Mouse (Mus musculus) limb, embryonic 11.5 days (tissue): ENCODE data around the gene Lrrc4. TPM values are rescaled to one million over a fixed set of nuclear protein-coding genes. Genes with fewer than 3 reads are reported as not detected.

Experiments
- ATAC-seq: fragments of 200-750 bp; cut with Nextera tagmentation; 2 replicates; pipeline ENCODE4 v1.8.0; 2017; ENCODE audit warnings: low read depth; ENCODE audit not compliant: insufficient number of reproducible peaks, low FRiP score, low TSS enrichment
- DNase-seq: peaks from one replicate; pipeline ENCODE4 v3.0.0-alpha.2; 2015; ENCODE audit warnings: low spot score
- H3K27ac ChIP-seq: fragments of 300-500 bp; sonication (generic); replicated peaks from 2 replicates; pipeline ENCODE4 v1.5.1; 2014; ENCODE audit warnings: low read depth, mild to moderate bottlenecking, low read length
- H3K27me3 ChIP-seq: fragments of 300-500 bp; sonication (generic); 2 replicates; pipeline ENCODE4 v1.6.1; 2014; ENCODE audit warnings: mild to moderate bottlenecking, low read length, mixed read lengths; ENCODE audit not compliant: control insufficient read depth, insufficient read depth
- H3K36me3 ChIP-seq: fragments of 300-500 bp; sonication (generic); 2 replicates; pipeline ENCODE4 v1.6.1; 2014; ENCODE audit warnings: mild to moderate bottlenecking, low read length, moderate library complexity, mixed read lengths; ENCODE audit not compliant: control insufficient read depth, insufficient read depth
- H3K4me1 ChIP-seq: fragments of 300-500 bp; sonication (generic); 2 replicates; pipeline ENCODE4 v1.6.1; 2014; ENCODE audit warnings: low read length, mixed read lengths; ENCODE audit not compliant: control insufficient read depth, insufficient read depth
- H3K4me2 ChIP-seq: fragments of 300-500 bp; sonication (generic); 2 replicates; pipeline ENCODE4 v1.6.1; 2014; ENCODE audit warnings: low read depth, mild to moderate bottlenecking, moderate library complexity; ENCODE audit not compliant: severe bottlenecking
- H3K4me3 ChIP-seq: fragments of 300-500 bp; sonication (generic); 2 replicates; pipeline ENCODE4 v1.5.1; 2014; ENCODE audit warnings: low read depth, low read length
- H3K9ac ChIP-seq: fragments of 300-500 bp; sonication (generic); 2 replicates; pipeline ENCODE4 v1.6.1; 2014; ENCODE audit warnings: mild to moderate bottlenecking, low read length
- H3K9me3 ChIP-seq: fragments of 300-500 bp; sonication (generic); 2 replicates; pipeline ENCODE4 v1.6.1; 2016; ENCODE audit warnings: low read length; ENCODE audit not compliant: control insufficient read depth
- WGBS: fragments of 180-500 bp; shearing (Covaris S2); extraction: QIAGEN DNeasy Blood & Tissue Kit; methylation state at CpG from one replicate; pipeline ENCODE4 v1.1.7; 2014; 5-methylcytosine and 5-hydroxymethylcytosine counted together
- polyA plus RNA-seq: library from polyadenylated mRNA; unstranded; fragments of >200 nt; fragmentation: Nextera tagmentation; extraction: Ambion mirVana; gene quantifications from 2 replicates; pipeline ENCODE4 v1.2.1, GENCODE M21; 2014

Lrrc4 gene
- polyA plus RNA-seq, 1 experiment from 2014 or later: 0.48 TPM

DNA sequence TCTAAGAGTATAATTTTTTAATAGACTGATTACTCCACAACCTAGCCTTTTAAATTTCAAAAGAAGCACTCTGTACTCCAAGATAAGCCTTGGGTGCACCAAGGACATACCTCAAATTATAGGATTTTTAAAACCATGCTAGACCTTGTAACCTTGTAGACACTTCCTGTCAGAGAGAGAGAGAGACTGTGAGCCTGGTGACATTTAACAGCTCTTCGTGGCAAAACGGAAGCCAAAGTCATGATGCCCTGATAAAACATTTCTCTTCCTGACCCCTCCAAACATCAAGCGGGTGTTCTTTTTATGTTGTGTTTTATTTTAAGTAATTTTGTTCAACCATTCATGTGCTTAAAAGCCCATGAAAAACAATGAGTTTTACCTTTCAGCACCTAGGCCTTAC lies 39.7 kb downstream of the Lrrc4 start:
- Histone ChIP-seq H3K36me3 (no peaks in the 10 kb centered on the region), H3K27me3 (no peaks in the 10 kb centered on the region), H3K9me3 (no peaks in the 10 kb centered on the region), H3K4me1 (no peaks in the 10 kb centered on the region), H3K9ac (no peak overlapping the region), H3K4me3 (no peak overlapping the region), H3K27ac (no peak overlapping the region), H3K4me2 (no peak overlapping the region)
- DNase-seq: no peak
- 89% methylated on average over 3 of the region's 3 CpGs for WGBS
- no peak for ATAC-seq

DNA sequence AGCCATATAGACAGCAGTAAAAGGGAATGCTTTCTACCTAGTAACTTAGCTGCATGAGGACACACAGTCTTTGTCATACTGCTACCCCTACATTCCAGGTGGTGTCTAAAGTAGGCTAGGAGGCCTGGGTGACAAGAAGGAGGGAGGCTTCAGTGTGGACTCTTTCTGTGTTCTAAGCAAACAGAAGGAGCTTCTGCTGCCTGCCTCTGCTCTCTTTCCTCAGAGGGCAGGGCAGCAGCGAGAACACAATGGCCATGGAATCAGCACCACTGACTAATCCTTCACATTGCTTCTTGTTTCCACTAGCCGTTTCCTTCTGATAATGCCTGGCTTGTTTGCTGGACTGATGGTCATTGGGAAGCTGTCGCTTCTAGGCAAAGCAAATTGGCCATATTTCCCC lies 40.4 kb downstream of the Lrrc4 start:
- no peak for ATAC-seq
- H3K9ac ChIP-seq: no peak overlapping the region
- H3K27me3 ChIP-seq: no peaks in the 10 kb centered on the region
- H3K4me2 ChIP-seq: no peak overlapping the region
- no peak overlapping the region for H3K27ac ChIP-seq
- H3K9me3 ChIP-seq: no peaks in the 10 kb centered on the region
- no peak for DNase-seq
- no peaks in the 10 kb centered on the region for H3K36me3 ChIP-seq
- H3K4me3 ChIP-seq: no peak overlapping the region
- WGBS: 78% methylated on average over 3 of the region's 3 CpGs
- H3K4me1 ChIP-seq: no peaks in the 10 kb centered on the region

GRCm38 (mm10) chr6:28789685-28790084 lies 41.9 kb downstream of the Lrrc4 start:
- WGBS: 67% methylated on average over 4 of the region's 4 CpGs
- no peaks in the 10 kb centered on the region for H3K9me3 ChIP-seq
- no peak overlapping the region for H3K9ac ChIP-seq
- DNase-seq (no peak), ATAC-seq (no peak)
- no peak overlapping the region for H3K27ac ChIP-seq
- H3K27me3 ChIP-seq: no peaks in the 10 kb centered on the region
- H3K4me2 ChIP-seq: no peak overlapping the region
- H3K4me3 ChIP-seq: no peak overlapping the region
- H3K36me3 ChIP-seq: no peaks in the 10 kb centered on the region
- no peaks in the 10 kb centered on the region for H3K4me1 ChIP-seq

DNA sequence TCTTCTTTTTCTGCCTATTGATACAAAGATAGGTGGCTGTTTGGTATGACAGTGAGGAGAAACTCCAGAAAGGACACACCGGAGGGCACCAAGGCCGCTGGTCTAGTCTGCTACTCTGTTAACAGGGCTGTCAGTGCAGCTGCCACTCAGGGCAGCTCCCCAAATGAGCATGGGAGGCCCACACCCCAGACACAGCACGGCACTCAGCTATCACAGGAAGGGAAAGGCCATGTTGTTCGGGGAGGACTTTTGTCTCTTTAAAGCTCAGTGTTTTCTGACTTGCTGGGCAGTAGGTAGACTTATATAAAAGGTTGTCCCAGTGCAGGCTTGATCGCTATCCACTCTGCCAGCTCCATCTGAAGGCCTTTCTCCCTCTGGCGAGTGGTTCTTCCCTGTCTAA lies 44.4 kb downstream of the Lrrc4 start:
- Histone ChIP-seq H3K27me3 (no peaks in the 10 kb centered on the region), H3K36me3 (no peaks in the 10 kb centered on the region), H3K4me3 (no peak overlapping the region), H3K4me2 (no peak overlapping the region), H3K9ac (no peak overlapping the region), H3K4me1 (no peaks in the 10 kb centered on the region), H3K9me3 (no peaks in the 10 kb centered on the region), H3K27ac (no peak overlapping the region)
- WGBS: 69% methylated on average over 6 of the region's 6 CpGs
- DNase-seq: no peak
- ATAC-seq: no peak

DNA sequence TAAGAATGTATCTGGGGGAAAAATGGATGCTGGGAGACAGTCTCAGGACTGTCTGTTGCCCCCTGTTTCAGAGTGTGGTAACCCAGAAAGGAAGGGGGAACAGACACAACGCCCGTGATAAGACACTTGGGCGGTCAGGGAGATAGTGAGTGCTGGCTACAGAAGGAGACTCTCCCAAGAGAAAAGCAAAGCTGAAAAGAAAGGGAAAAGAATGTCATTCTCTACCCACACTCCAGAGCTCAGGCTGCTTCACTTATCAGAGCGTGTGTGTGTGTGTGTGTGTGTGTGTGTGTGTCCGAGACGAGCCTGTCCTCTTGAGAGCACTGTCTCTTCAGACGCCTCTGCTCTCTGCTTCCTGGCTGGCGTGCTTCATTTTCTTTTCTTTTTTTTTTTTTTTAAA lies 45.8 kb downstream of the Lrrc4 start:
- Histone ChIP-seq H3K36me3 (no peaks in the 10 kb centered on the region), H3K4me1 (no peaks in the 10 kb centered on the region), H3K27ac (no peak overlapping the region), H3K4me3 (no peak overlapping the region), H3K9ac (no peak overlapping the region), H3K9me3 (no peaks in the 10 kb centered on the region), H3K4me2 (no peak overlapping the region), H3K27me3 (no peaks in the 10 kb centered on the region)
- ATAC-seq (no peak), DNase-seq (no peak)
- 84% methylated on average over 8 of the region's 8 CpGs for WGBS

DNA sequence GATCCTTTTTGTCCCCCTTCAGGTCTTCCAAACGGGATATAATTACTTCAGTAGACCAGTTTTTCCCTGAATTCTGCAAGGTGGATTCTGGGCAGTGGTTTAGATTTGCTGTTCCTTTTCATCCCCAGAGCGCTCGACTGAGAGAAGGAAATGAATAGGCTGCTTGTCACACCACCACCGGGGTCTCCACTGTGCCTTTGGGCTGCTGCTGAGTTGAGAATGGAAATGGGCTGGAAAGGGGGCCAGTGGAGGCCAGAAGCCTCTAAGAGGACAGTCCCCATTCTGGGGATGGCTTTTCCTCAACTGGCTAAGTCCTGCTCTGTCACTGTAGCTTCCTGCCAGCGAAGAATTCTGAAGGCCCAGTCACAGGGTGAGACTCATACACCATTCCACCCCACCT lies 47.6 kb downstream of the Lrrc4 start:
- Histone ChIP-seq H3K9ac (no peak overlapping the region), H3K27me3 (no peaks in the 10 kb centered on the region), H3K4me3 (no peak overlapping the region), H3K4me1 (no peaks in the 10 kb centered on the region), H3K9me3 (no peaks in the 10 kb centered on the region), H3K27ac (no peak overlapping the region), H3K36me3 (no peaks in the 10 kb centered on the region), H3K4me2 (no peak overlapping the region)
- no peak for DNase-seq
- ATAC-seq: no peak
- whole genome bisulfite sequencing: 86% methylated on average over 5 of the region's 5 CpGs

DNA sequence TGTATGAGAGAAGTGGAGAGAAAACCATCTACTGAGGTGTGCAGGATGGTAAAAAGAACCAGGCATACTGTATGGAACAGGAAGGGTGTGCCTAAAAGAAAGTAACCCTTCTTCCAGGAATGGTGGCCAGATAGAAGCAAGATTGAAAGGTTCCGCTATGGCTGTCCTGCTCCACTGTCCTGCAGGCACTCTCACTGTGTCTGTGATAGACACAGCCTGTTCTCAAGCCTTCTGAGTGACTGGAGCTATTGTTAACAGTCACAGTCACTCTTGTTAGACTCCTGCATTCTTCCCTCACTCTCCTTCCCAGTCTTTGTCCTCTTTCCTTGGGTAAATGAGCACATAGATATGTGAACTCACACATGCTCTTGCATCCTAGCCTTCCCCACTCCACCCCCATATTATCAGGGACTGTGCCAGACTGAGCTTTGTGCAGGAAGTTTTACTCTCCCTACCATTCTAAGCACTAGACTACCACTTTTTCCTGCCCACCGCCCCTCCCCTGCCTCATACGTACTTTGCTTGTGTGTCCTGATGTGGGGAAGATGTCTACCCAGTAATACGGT lies 48.4 kb downstream of the Lrrc4 start:
- H3K9me3 ChIP-seq: no peaks in the 10 kb centered on the region
- no peaks in the 10 kb centered on the region for H3K27me3 ChIP-seq
- 90% methylated on average over 4 of the region's 4 CpGs for WGBS
- H3K36me3 ChIP-seq: no peaks in the 10 kb centered on the region
- DNase-seq (no peak), ATAC-seq (no peak)
- H3K4me3 ChIP-seq: no peak overlapping the region
- no peak overlapping the region for H3K4me2 ChIP-seq
- H3K27ac ChIP-seq: no peak overlapping the region
- no peaks in the 10 kb centered on the region for H3K4me1 ChIP-seq
- no peak overlapping the region for H3K9ac ChIP-seq

DNA sequence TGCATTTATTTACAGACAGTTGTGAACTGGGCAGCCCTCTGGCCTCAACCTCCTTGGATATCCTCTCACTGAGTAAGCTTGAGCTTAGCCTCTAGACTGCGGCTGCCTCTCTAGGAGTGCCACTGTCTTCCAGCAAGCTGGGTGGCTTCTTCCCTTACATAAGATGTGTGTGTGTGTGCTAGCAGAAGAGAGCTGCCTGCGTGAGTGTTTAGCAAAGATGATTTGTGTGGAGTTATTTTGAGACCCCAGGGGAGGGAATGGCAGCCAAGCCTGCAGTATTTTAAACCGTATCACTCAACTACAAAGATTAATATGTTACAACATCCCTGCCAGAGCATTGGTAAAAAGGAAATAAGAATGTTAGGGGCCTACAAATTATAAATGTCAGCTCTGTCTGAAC lies 49.9 kb downstream of the Lrrc4 start:
- no peak overlapping the region for H3K4me2 ChIP-seq
- no peak overlapping the region for H3K27ac ChIP-seq
- WGBS: 85% methylated on average over 3 of the region's 3 CpGs

GRCm38 (mm10) chr6:28771331-28771730 lies 60.2 kb downstream of the Lrrc4 start:
- DNase-seq (no peak), ATAC-seq (no peak)
- Histone ChIP-seq H3K4me3 (no peak overlapping the region), H3K36me3 (0 out of 2 replicates have a peak, but pooled peaks cover 2% of the 10 kb centered on the region), H3K9me3 (no peaks in the 10 kb centered on the region), H3K4me1 (no peaks in the 10 kb centered on the region), H3K9ac (no peak overlapping the region), H3K27ac (no peak overlapping the region), H3K4me2 (no peak overlapping the region), H3K27me3 (no peaks in the 10 kb centered on the region)
- WGBS: 50% methylated on average over 2 of the region's 2 CpGs

More for the DNA sequence above, 49.9 kb downstream of the Lrrc4 start:
- Histone ChIP-seq H3K4me1 (no peaks in the 10 kb centered on the region), H3K4me3 (no peak overlapping the region), H3K9me3 (no peaks in the 10 kb centered on the region), H3K27me3 (no peaks in the 10 kb centered on the region), H3K36me3 (no peaks in the 10 kb centered on the region), H3K9ac (no peak overlapping the region)
- ATAC-seq: no peak
- DNase-seq: no peak
